Mouse (Mus musculus) liver, embryonic 15.5 days (tissue): ENCODE measurements around the gene Prr15l. TPM values are rescaled to one million over a fixed set of nuclear protein-coding genes. Genes with fewer than 3 reads are reported as not detected.

Source experiments
- ATAC-seq: fragments of 200-750 bp; cut with Nextera tagmentation; 2 replicates; pipeline ENCODE4 v1.8.0; 2017; ENCODE audit warnings: moderate number of reproducible peaks, mild to moderate bottlenecking, moderate library complexity; ENCODE audit not compliant: insufficient read depth
- H3K27ac ChIP-seq: fragments of 300-500 bp; sonication (generic); replicated peaks from 2 replicates; pipeline ENCODE4 v1.5.1; 2015; ENCODE audit warnings: mild to moderate bottlenecking, inconsistent platforms
- H3K27me3 ChIP-seq: fragments of 300-500 bp; sonication (generic); 2 replicates; pipeline ENCODE4 v1.6.1; 2015; ENCODE audit warnings: mild to moderate bottlenecking, inconsistent platforms
- H3K36me3 ChIP-seq: fragments of 300-500 bp; sonication (generic); replicated peaks from 2 replicates; pipeline ENCODE4 v1.6.1; 2015; ENCODE audit warnings: moderate library complexity, mild to moderate bottlenecking, inconsistent platforms
- H3K4me1 ChIP-seq: fragments of 300-500 bp; sonication (generic); replicated peaks from 2 replicates; pipeline ENCODE4 v1.6.1; 2015; ENCODE audit warnings: inconsistent platforms
- H3K4me2 ChIP-seq: fragments of 300-500 bp; sonication (generic); 2 replicates; pipeline ENCODE4 v1.6.1; 2015; ENCODE audit warnings: moderate library complexity, mild to moderate bottlenecking, inconsistent platforms
- H3K4me3 ChIP-seq: fragments of 300-500 bp; sonication (generic); replicated peaks from 2 replicates; pipeline ENCODE4 v1.5.1; 2015; ENCODE audit warnings: mild to moderate bottlenecking, inconsistent platforms
- H3K9ac ChIP-seq: fragments of 300-500 bp; sonication (generic); 2 replicates; pipeline ENCODE4 v1.6.1; 2015; ENCODE audit warnings: moderate library complexity, mild to moderate bottlenecking, inconsistent platforms
- H3K9me3 ChIP-seq: fragments of 300-500 bp; sonication (generic); replicated peaks from 2 replicates; pipeline ENCODE4 v1.6.1; 2016; ENCODE audit warnings: inconsistent platforms
- WGBS: fragments of 180-500 bp; shearing (Covaris S2); methylation state at CpG from one replicate; pipeline ENCODE4 v1.1.7; 2015; ENCODE audit warnings: mixed read lengths; ENCODE audit not compliant: insufficient replicate concordance; 5-methylcytosine and 5-hydroxymethylcytosine counted together
- polyA plus RNA-seq: library from polyadenylated mRNA; unstranded; fragments of >200 nt; fragmentation: Nextera tagmentation; extraction: Ambion mirVana; gene quantifications from 2 replicates; pipeline ENCODE4 v1.2.1, GENCODE M21; 2015

Prr15l gene
- polyA plus RNA-seq, result 5.9 and 6.1 TPM in 2 replicates

GRCm38 (mm10) chr11:96928088-96928487 is at the start of gene Prr15l:
TSS of gene Prr15l (plus strand) at chr11:96928104.
- peak within 1 kb of the TSS; percentile 95 for H3K27ac ChIP-seq
- peaks cover 92% of the 10 kb centered on the region for H3K4me1 ChIP-seq
- peak within 1 kb of the TSS; percentile 56 for H3K4me2 ChIP-seq
- H3K27me3 ChIP-seq, result peaks cover 9% of the 10 kb centered on the region; the same call in 1 of the 2 replicates
- ATAC-seq, result no peak
- H3K9me3 ChIP-seq, result no peaks in the 10 kb centered on the region
- no peak within 1 kb of the TSS for H3K4me3 ChIP-seq
- no peaks in the 10 kb centered on the region for H3K36me3 ChIP-seq
- 70% methylated on average over 2 of the region's 2 CpGs for WGBS
- H3K9ac ChIP-seq, result peak within 1 kb of the TSS; percentile 43; the same call in 1 of the 2 replicates

- H3K4me3 ChIP-seq, result no peak overlapping the region
Measured at GRCm38 (mm10) chr11:96878715-96879114, 49.2 kb upstream of the Prr15l start.

GRCm38 (mm10) chr11:96879359-96879758 is 48.5 kb upstream of the Prr15l start:
- no peak overlapping the region for H3K4me3 ChIP-seq
- no peak for ATAC-seq
- H3K9ac ChIP-seq, result no peak overlapping the region
- H3K4me1 ChIP-seq, result peaks cover 11% of the 10 kb centered on the region
- H3K27ac ChIP-seq, result no peak overlapping the region
- H3K4me2 ChIP-seq, result no peak overlapping the region
- WGBS, result 15% methylated on average over 7 of the region's 7 CpGs
- H3K27me3 ChIP-seq, result peaks cover 64% of the 10 kb centered on the region
- no peaks in the 10 kb centered on the region for H3K36me3 ChIP-seq
- no peaks in the 10 kb centered on the region for H3K9me3 ChIP-seq

More at GRCm38 (mm10) chr11:96878715-96879114, 49.2 kb upstream of the Prr15l start:
- Histone ChIP-seq H3K9ac (no peak overlapping the region), H3K9me3 (no peaks in the 10 kb centered on the region), H3K27ac (no peak overlapping the region), H3K27me3 (peaks cover 71% of the 10 kb centered on the region), H3K36me3 (no peaks in the 10 kb centered on the region), H3K4me2 (no peak overlapping the region), H3K4me1 (peaks cover 11% of the 10 kb centered on the region)
- no peak for ATAC-seq
- 6% methylated on average over 3 of the region's 3 CpGs for WGBS

GRCm38 (mm10) chr11:96880296-96880695 is 47.6 kb upstream of the Prr15l start:
- Histone ChIP-seq H3K9me3 (no peaks in the 10 kb centered on the region), H3K9ac (no peak overlapping the region), H3K36me3 (no peaks in the 10 kb centered on the region), H3K27ac (no peak overlapping the region), H3K4me1 (peaks cover 11% of the 10 kb centered on the region), H3K27me3 (peaks cover 55% of the 10 kb centered on the region), H3K4me2 (no peak overlapping the region), H3K4me3 (no peak overlapping the region)
- ATAC-seq, result peak; percentile 18; the same call in 1 of the 2 replicates
- 62% methylated on average over 9 of the region's 9 CpGs for WGBS

- Histone ChIP-seq H3K4me3 (no peak overlapping the region), H3K27me3 (0 out of 2 replicates have a peak, but pooled peaks cover under 1% of the 10 kb centered on the region), H3K9me3 (no peaks in the 10 kb centered on the region), H3K27ac (no peak overlapping the region), H3K36me3 (no peaks in the 10 kb centered on the region), H3K4me2 (no peak overlapping the region), H3K4me1 (0 out of 2 replicates have a peak, but pooled peaks cover 8% of the 10 kb centered on the region), H3K9ac (no peak overlapping the region)
- 61% methylated on average over 5 of the region's 5 CpGs for WGBS
- ATAC-seq, result no peak
Measured at GRCm38 (mm10) chr11:96885901-96886340, 42.0 kb upstream of the Prr15l start.

- H3K4me1 ChIP-seq, result 0 out of 2 replicates have a peak, but pooled peaks cover 8% of the 10 kb centered on the region
- H3K27ac ChIP-seq, result no peak overlapping the region
- H3K4me2 ChIP-seq, result no peak overlapping the region
- no peak overlapping the region for H3K9ac ChIP-seq
- ATAC-seq, result no peak
- H3K36me3 ChIP-seq, result no peaks in the 10 kb centered on the region
- H3K9me3 ChIP-seq, result no peaks in the 10 kb centered on the region
- WGBS, result 59% methylated on average over 8 of the region's 8 CpGs
- no peak overlapping the region for H3K4me3 ChIP-seq
- no peaks in the 10 kb centered on the region for H3K27me3 ChIP-seq
Measured at GRCm38 (mm10) chr11:96886942-96887546, 40.9 kb upstream of the Prr15l start.

- Histone ChIP-seq H3K4me1 (no peaks in the 10 kb centered on the region), H3K4me3 (no peak overlapping the region), H3K4me2 (no peak overlapping the region), H3K27me3 (0 out of 2 replicates have a peak, but pooled peaks cover 7% of the 10 kb centered on the region), H3K36me3 (no peaks in the 10 kb centered on the region), H3K9ac (no peak overlapping the region), H3K9me3 (no peaks in the 10 kb centered on the region), H3K27ac (no peak overlapping the region)
- WGBS, result 54% methylated on average over 14 of the region's 14 CpGs
- no peak for ATAC-seq
Measured at GRCm38 (mm10) chr11:96891784-96892527, 35.9 kb upstream of the Prr15l start.

GRCm38 (mm10) chr11:96893203-96893842 is 34.6 kb upstream of the Prr15l start:
- H3K27ac ChIP-seq, result no peak overlapping the region
- ATAC-seq, result no peak
- H3K4me2 ChIP-seq, result no peak overlapping the region
- peaks cover 7% of the 10 kb centered on the region; the same call in 1 of the 2 replicates for H3K27me3 ChIP-seq
- H3K4me1 ChIP-seq, result no peaks in the 10 kb centered on the region
- 59% methylated on average over 11 of the region's 11 CpGs for WGBS
- H3K9me3 ChIP-seq, result no peaks in the 10 kb centered on the region
- H3K4me3 ChIP-seq, result no peak overlapping the region
- H3K36me3 ChIP-seq, result no peaks in the 10 kb centered on the region
- no peak overlapping the region for H3K9ac ChIP-seq

GRCm38 (mm10) chr11:96895886-96896285 is 32.0 kb upstream of the Prr15l start:
- Histone ChIP-seq H3K4me1 (no peaks in the 10 kb centered on the region), H3K4me2 (no peak overlapping the region), H3K27me3 (peaks cover 11% of the 10 kb centered on the region; the same call in 1 of the 2 replicates), H3K4me3 (no peak overlapping the region), H3K27ac (no peak overlapping the region), H3K36me3 (no peaks in the 10 kb centered on the region), H3K9ac (no peak overlapping the region), H3K9me3 (no peaks in the 10 kb centered on the region)
- ATAC-seq, result no peak
- 50% methylated on average over 4 of the region's 4 CpGs for WGBS

GRCm38 (mm10) chr11:96899449-96900306 is 28.2 kb upstream of the Prr15l start:
- Histone ChIP-seq H3K4me1 (no peaks in the 10 kb centered on the region), H3K27ac (no peak overlapping the region), H3K36me3 (no peaks in the 10 kb centered on the region), H3K27me3 (peaks cover 11% of the 10 kb centered on the region; the same call in 1 of the 2 replicates), H3K9me3 (no peaks in the 10 kb centered on the region), H3K9ac (no peak overlapping the region), H3K4me3 (no peak overlapping the region), H3K4me2 (no peak overlapping the region)
- WGBS, result 56% methylated on average over 13 of the region's 13 CpGs
- no peak for ATAC-seq
